Mouse (Mus musculus) stomach, embryonic 15.5 days (tissue): ENCODE data around the gene Atpif1. TPM values are rescaled to one million over a fixed set of nuclear protein-coding genes. Genes with fewer than 3 reads are reported as not detected.

Experiments
- ATAC-seq: fragments of 200-750 bp; cut with Nextera tagmentation; 2 replicates; pipeline ENCODE4 v1.8.0; 2017; ENCODE audit warnings: low read depth, moderate number of reproducible peaks, moderate TSS enrichment; ENCODE audit not compliant: insufficient read depth, low FRiP score
- H3K27ac ChIP-seq: fragments of 300-500 bp; sonication (generic); 2 replicates; pipeline ENCODE4 v1.5.1; 2015; ENCODE audit warnings: mild to moderate bottlenecking, inconsistent platforms
- H3K27me3 ChIP-seq: fragments of 300-500 bp; sonication (generic); replicated peaks from 2 replicates; pipeline ENCODE4 v1.6.1; 2015; ENCODE audit warnings: inconsistent platforms
- H3K36me3 ChIP-seq: fragments of 300-500 bp; sonication (generic); 2 replicates; pipeline ENCODE4 v1.6.1; 2015; ENCODE audit warnings: inconsistent platforms
- H3K4me1 ChIP-seq: fragments of 300-500 bp; sonication (generic); 2 replicates; pipeline ENCODE4 v1.6.1; 2015; ENCODE audit warnings: inconsistent platforms
- H3K4me2 ChIP-seq: fragments of 300-500 bp; sonication (generic); 2 replicates; pipeline ENCODE4 v1.6.1; 2015; ENCODE audit warnings: mild to moderate bottlenecking, inconsistent platforms
- H3K4me3 ChIP-seq: fragments of 300-500 bp; sonication (generic); replicated peaks from 2 replicates; pipeline ENCODE4 v1.5.1; 2015; ENCODE audit warnings: inconsistent platforms
- H3K9ac ChIP-seq: fragments of 300-500 bp; sonication (generic); 2 replicates; pipeline ENCODE4 v1.6.1; 2015; ENCODE audit warnings: inconsistent platforms
- H3K9me3 ChIP-seq: fragments of 300-500 bp; sonication (generic); 2 replicates; pipeline ENCODE4 v1.6.1; 2016; ENCODE audit warnings: inconsistent platforms
- WGBS: fragments of 180-500 bp; shearing (Covaris S2); methylation state at CpG from one replicate; pipeline ENCODE4 v1.1.7; 2015; 5-methylcytosine and 5-hydroxymethylcytosine counted together
- polyA plus RNA-seq: library from polyadenylated mRNA; unstranded; fragments of >200 nt; fragmentation: Nextera tagmentation; extraction: Ambion mirVana; gene quantifications from 2 replicates; pipeline ENCODE4 v1.2.1, GENCODE M21; 2015

Gene Atpif1
- polyA plus RNA-seq, 1 experiment from 2014 or later: 1,340 TPM

DNA sequence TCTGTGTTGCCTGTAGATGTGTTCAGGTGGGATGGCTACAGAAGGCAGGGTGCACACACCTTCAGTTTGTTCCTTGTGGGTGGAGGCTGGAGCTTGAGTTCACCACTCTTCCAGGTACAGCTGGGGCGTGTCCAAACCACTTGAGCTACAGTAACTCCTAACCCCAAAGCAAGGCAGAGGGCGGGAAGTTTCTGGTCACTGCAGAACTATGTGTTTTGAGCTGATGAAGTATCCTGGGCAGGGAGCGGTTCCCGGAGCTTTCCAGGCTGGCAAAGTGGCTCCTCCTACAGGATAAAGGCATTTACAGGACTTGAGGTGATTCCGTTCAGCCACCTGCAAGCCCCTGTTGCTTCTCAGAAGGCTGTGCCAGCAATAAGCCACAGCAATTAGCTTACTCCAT is 20.8 kb upstream of the Atpif1 start:
- H3K4me1 ChIP-seq: no peaks in the 10 kb centered on the region
- peaks cover 34% of the 10 kb centered on the region for H3K36me3 ChIP-seq
- peak overlapping the region; percentile 36; the same call in 1 of the 2 replicates for H3K27ac ChIP-seq
- H3K4me3 ChIP-seq: no peak overlapping the region
- ATAC-seq: no peak
- no peaks in the 10 kb centered on the region for H3K27me3 ChIP-seq
- no peaks in the 10 kb centered on the region for H3K9me3 ChIP-seq
- no peak overlapping the region for H3K9ac ChIP-seq
- no peak overlapping the region for H3K4me2 ChIP-seq
- 68% methylated on average over 5 of the region's 5 CpGs for WGBS

DNA sequence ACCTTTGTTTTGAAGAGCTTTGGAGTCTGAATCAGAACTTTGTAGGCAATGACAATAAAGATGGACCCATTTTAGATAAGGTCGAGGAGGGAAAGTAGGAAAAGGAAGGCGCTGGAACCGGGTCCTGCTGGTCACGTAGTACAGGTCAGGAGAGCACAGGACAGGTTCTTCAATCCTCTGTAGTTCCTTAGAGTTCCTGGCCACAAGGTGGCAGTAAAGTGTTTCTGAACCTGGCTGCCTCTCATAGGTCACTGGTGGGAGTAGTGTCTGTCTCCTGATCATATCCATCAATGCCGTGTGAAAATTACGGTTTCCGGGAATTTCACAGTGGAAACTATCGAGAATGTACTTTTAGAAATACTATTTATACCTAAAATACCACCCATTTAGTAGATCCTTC is 12.4 kb upstream of the Atpif1 start:
- no peak overlapping the region for H3K27ac ChIP-seq
- H3K36me3 ChIP-seq: peaks cover 64% of the 10 kb centered on the region
- no peak overlapping the region for H3K4me2 ChIP-seq
- no peak overlapping the region for H3K4me3 ChIP-seq
- ATAC-seq: no peak
- no peaks in the 10 kb centered on the region for H3K4me1 ChIP-seq
- 22% methylated on average over 8 of the region's 8 CpGs for WGBS
- H3K9me3 ChIP-seq: no peaks in the 10 kb centered on the region
- no peaks in the 10 kb centered on the region for H3K27me3 ChIP-seq
- no peak overlapping the region for H3K9ac ChIP-seq

DNA sequence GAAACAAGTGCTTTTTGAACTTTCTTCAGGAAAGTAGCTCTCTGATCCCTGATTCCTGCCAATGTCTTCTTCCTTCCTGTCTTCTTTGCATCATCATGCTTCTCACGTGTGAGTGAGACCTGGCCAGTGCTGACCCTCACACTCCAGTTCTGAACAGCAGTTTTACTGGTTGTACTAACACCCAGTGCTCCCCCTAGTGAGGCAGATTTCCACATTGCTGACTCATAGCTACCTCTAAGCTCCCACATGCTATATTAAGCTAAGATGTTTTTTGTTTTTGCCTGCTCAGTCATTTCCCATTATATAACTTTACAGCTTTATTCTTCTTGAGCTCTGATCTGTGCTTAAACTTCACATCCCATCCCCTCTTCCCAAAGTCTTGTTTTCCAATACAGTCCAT is 9.3 kb upstream of the Atpif1 start:
- H3K36me3 ChIP-seq: peaks cover 61% of the 10 kb centered on the region
- no peak overlapping the region for H3K27ac ChIP-seq
- H3K4me3 ChIP-seq: no peak overlapping the region
- H3K4me1 ChIP-seq: no peaks in the 10 kb centered on the region
- no peak overlapping the region for H3K4me2 ChIP-seq
- 55% methylated on average over 1 of the region's 1 CpGs for WGBS
- H3K9me3 ChIP-seq: no peaks in the 10 kb centered on the region
- H3K9ac ChIP-seq: no peak overlapping the region
- ATAC-seq: no peak
- no peaks in the 10 kb centered on the region for H3K27me3 ChIP-seq

DNA sequence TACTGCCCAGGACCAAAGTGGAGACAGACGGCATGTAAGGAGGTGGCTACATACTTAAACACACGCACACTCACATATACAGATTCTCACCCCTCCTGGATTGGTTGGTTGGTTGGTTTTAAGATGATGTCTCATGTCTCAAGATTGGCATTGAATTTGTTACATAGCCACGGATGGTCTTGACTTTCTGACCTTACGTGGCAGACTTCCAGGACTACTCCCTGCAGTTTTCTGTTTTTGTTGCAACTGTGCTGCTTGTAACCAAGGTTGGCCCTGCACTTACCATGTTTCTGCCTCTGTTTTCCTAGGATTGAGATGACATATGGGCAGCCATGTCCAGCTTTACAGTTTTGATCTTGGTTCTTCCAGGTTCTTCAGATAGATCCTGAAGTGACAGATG is 8.0 kb upstream of the Atpif1 start:
- Histone ChIP-seq H3K4me1 (peaks cover 8% of the 10 kb centered on the region; the same call in 1 of the 2 replicates), H3K27me3 (no peaks in the 10 kb centered on the region), H3K4me2 (no peak overlapping the region), H3K36me3 (peaks cover 53% of the 10 kb centered on the region), H3K27ac (no peak overlapping the region), H3K9me3 (no peaks in the 10 kb centered on the region), H3K4me3 (no peak overlapping the region), H3K9ac (no peak overlapping the region)
- ATAC-seq: no peak
- 84% methylated on average over 4 of the region's 4 CpGs for WGBS

DNA sequence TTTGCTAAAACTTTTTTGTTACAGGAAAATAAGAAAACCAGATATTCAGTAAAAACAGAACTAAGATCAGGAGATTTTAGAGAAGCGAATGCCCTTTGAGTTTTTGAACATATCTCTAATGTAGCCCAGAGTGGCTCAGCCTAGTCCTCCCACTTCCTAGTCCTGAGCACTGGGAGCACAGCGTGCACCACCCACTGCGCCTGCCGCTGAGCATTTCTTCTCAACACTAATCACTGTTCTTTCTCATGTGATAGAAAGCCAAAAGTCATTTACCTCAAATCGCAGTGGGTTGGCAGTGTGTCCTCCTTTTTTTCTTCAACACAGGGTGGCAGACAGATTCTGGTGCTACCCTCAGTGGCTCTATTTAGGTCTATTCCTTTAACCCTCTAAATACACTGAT is 6.0 kb upstream of the Atpif1 start:
- Histone ChIP-seq H3K27ac (no peak overlapping the region), H3K4me3 (no peak overlapping the region), H3K9me3 (no peaks in the 10 kb centered on the region), H3K4me2 (no peak overlapping the region), H3K4me1 (peaks cover 12% of the 10 kb centered on the region; the same call in 1 of the 2 replicates), H3K36me3 (peaks cover 42% of the 10 kb centered on the region), H3K9ac (no peak overlapping the region), H3K27me3 (no peaks in the 10 kb centered on the region)
- 96% methylated on average over 5 of the region's 5 CpGs for WGBS
- no peak for ATAC-seq

DNA sequence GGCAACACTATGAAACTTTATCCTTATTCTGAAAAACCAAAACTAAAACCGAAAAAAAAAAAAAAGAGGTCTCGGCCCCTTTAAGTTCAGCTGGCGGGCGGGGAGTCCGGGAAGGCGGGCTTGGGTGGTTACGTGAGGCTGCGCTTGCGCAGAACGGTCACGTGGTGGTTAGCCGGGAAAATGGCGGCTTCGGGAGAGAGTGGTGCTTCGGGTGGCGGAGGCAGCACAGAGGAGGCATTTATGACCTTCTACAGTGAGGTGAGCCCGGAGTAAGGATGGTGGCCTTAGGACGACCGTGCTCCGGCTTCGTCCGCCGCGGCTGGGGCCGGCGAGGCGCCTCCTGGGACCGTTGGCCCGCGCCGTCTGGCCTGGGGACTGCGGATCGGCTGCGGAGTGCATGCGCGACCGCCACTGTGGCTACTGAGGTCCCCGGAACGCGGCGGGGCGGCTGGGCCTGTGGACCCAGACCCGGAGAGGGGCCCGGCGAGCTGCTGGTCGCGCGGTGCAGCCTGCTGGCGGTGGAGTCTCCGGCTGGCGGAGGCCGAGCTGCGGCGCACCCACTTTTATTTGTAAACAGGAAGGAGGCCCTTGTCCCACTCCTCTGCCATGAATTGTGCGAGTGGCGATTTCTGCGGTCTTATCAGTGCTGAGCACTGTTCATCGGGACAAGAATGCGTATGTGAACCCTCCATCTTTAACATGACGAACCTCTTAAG is 2.1 kb upstream of the Atpif1 start, which contains the start of gene Dnajc8:
Dnajc8 (plus strand) TSS at position 145 of the 716 bp plus-strand sequence.
- whole genome bisulfite sequencing: under 1% methylated on average over 60 of the region's 60 CpGs
- 0 out of 2 replicates have a peak, but pooled peaks cover 14% of the 10 kb centered on the region for H3K36me3 ChIP-seq
- no peaks in the 10 kb centered on the region for H3K9me3 ChIP-seq
- peak within 1 kb of the TSS; percentile 81 for H3K4me2 ChIP-seq
- H3K4me1 ChIP-seq: peaks cover 12% of the 10 kb centered on the region
- H3K9ac ChIP-seq: peak within 1 kb of the TSS; percentile 100
- peak; percentile 74 for ATAC-seq
- peak within 1 kb of the TSS; percentile 100 for H3K4me3 ChIP-seq
- no peaks in the 10 kb centered on the region for H3K27me3 ChIP-seq
- peak within 1 kb of the TSS; percentile 83 for H3K27ac ChIP-seq

DNA sequence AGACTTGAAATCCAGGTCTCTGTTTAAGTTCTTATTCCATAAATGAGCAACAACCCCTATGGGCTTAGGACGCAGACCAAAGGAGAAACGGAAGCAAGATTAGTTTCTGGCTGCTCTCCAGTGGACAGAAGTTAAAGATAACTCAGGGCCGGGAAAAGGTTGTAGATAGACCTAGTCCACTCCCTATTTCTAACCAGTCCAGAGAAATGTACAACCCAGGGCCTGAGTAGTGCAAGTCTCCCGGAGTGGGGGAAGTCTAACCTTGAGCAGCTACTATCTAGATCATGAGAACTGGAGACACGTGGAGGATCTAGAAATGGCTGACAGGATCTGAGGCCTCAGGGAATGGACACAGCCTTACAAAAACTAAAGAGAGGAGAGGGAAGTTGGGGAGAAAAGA is 963 bp downstream of the Atpif1 start:
- Histone ChIP-seq H3K9ac (peak overlapping the region; percentile 62), H3K27ac (peak overlapping the region; percentile 95), H3K4me3 (peak overlapping the region; percentile 60), H3K4me1 (peaks cover 12% of the 10 kb centered on the region), H3K27me3 (no peaks in the 10 kb centered on the region), H3K9me3 (no peaks in the 10 kb centered on the region), H3K36me3 (peaks cover 10% of the 10 kb centered on the region; the same call in 1 of the 2 replicates), H3K4me2 (peak overlapping the region; percentile 81)
- ATAC-seq: peak; percentile 33; the same call in 1 of the 2 replicates
- 1% methylated on average over 5 of the region's 5 CpGs for WGBS

DNA sequence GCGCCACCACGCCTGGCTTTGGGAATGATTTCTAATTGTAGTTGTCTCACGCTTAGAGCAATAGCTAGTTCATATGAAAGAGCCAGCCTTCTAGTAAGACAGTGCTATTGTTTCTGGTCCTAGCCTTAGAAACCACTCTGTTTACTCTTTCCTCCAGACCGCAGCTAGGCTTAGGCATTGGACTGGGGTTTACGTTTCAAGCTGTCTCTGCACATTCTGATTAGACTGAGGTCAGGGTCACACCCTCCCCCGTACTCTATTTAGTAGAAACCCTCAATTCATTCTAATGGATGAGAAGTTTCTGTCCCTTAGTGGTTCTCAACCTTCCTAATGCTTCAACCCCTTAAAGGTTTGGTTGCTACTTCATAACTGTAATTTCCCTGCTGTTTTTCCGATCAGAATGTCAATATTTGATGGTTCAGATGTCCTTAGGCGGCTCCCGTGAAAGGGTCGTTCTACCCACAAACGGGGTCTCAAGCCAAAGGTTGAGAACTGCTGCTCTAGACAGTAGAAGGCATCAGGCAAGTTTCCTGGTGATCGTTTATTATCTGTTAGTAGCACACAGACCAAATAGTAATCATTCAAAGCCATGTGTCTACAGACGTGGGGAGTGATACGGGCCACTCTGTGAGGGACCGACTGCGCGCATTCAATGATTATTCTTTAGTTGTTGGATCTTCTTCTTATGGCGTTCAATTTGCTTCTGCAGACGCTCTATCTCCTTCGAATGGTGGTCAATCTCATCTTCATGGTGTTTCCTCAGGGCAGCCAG is 3.2 kb downstream of the Atpif1 start:
- Histone ChIP-seq H3K4me2 (no peak overlapping the region), H3K4me3 (no peak overlapping the region), H3K9ac (no peak overlapping the region), H3K4me1 (no peaks in the 10 kb centered on the region; the same call in 1 of the 2 replicates), H3K9me3 (no peaks in the 10 kb centered on the region), H3K27me3 (no peaks in the 10 kb centered on the region), H3K27ac (peak overlapping the region; percentile 21; the same call in 1 of the 2 replicates), H3K36me3 (peaks cover 10% of the 10 kb centered on the region; the same call in 1 of the 2 replicates)
- 76% methylated on average over 20 of the region's 20 CpGs for WGBS
- ATAC-seq: peak; percentile 48; the same call in 1 of the 2 replicates

DNA sequence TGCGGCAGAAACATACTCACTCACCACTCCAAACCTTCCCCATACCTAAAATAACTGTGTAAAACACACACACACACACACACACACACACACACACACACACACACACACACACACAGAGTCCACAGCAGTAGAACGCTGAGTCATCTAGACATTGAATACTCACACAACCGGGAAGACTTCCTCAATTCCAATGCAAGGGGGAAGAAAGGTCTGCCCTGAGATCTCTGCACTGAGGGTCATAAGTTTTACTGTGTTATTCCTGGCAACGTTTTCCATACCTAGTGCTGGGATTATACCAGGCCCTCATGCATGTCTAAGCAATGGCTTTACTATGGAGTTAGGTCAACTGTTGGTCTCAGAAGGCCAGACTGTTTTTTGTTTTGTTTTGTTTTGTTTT is 4.1 kb downstream of the Atpif1 start:
- Histone ChIP-seq H3K27ac (peak overlapping the region; percentile 21; the same call in 1 of the 2 replicates), H3K9me3 (no peaks in the 10 kb centered on the region), H3K4me3 (no peak overlapping the region), H3K27me3 (no peaks in the 10 kb centered on the region), H3K4me1 (peaks cover 7% of the 10 kb centered on the region; the same call in 1 of the 2 replicates), H3K9ac (no peak overlapping the region), H3K4me2 (no peak overlapping the region), H3K36me3 (peaks cover 10% of the 10 kb centered on the region; the same call in 1 of the 2 replicates)
- no peak for ATAC-seq
- 69% methylated on average over 4 of the region's 4 CpGs for WGBS

DNA sequence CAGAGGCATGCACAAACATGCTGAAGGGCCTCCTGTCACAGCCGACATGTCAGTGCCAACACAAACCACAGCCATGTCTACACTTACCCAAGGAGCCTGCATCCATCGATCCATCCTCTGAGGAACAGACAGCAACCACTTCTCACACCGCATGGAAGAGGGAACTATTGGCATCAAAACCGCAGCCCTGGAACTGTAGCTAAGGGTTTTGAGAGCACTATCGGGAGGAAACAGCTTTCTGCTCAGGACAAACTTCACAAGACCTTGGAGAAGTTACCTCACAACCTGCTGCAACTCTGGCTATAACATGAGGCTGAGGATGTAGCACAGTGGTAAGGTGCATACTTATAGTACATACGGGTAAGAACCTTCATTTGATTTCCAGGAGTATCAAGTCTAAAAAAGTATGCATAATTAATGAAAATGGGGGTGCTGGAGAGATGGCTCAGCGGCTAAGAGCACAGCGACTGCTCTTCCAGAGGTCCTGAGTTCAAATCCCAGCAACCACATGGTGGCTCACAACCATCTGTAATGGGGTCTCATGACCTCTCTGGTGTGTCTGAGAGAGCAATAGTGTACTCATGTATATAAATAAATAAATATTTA is 5.4 kb downstream of the Atpif1 start:
- Histone ChIP-seq H3K27me3 (no peaks in the 10 kb centered on the region), H3K9me3 (no peaks in the 10 kb centered on the region), H3K36me3 (peaks cover 10% of the 10 kb centered on the region; the same call in 1 of the 2 replicates), H3K9ac (no peak overlapping the region), H3K27ac (no peak overlapping the region), H3K4me2 (no peak overlapping the region), H3K4me3 (no peak overlapping the region), H3K4me1 (peaks cover 9% of the 10 kb centered on the region; the same call in 1 of the 2 replicates)
- 88% methylated on average over 8 of the region's 8 CpGs for WGBS
- ATAC-seq: no peak

DNA sequence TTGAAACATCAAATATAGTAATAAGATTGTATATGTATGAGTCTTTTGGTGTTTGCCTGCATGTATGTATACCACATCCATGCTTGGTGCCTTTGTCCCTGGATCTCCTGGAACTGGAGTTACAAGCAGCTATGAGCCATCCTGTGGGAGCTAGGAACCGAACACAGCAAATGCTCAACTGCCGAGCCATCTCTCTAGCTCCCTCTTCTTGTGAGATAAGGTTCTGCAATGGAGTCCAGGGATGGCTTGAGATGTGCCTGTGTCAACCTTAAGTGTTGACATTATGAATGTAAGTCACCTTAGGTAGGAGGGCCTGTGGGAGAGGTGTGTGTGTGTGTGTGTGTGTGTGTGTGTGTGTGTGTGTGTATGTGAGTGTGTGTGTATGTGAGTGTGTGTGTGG is 6.8 kb downstream of the Atpif1 start:
- H3K27ac ChIP-seq: no peak overlapping the region
- WGBS: 55% methylated on average over 2 of the region's 2 CpGs

More for the DNA sequence above, 6.8 kb downstream of the Atpif1 start:
- no peak for ATAC-seq
- Histone ChIP-seq H3K4me3 (no peak overlapping the region), H3K9ac (no peak overlapping the region), H3K4me1 (0 out of 2 replicates have a peak, but pooled peaks cover 9% of the 10 kb centered on the region), H3K4me2 (no peak overlapping the region), H3K36me3 (peaks cover 10% of the 10 kb centered on the region; the same call in 1 of the 2 replicates), H3K27me3 (no peaks in the 10 kb centered on the region), H3K9me3 (no peaks in the 10 kb centered on the region)
